Mouse (Mus musculus) right cerebral cortex, postnatal 36 days (tissue): Measurements from ENCODE around the gene Ints4.
"Not testable (repeated sequence)": the region's sequence is repeated elsewhere in the genome, so short reads cannot be mapped to it uniquely, and the experiment has no call there.

ENCODE experiments used
- DNase-seq, 2 experiments: peaks; one replicate each; pipeline ENCODE4 v3.0.0; 2022; ENCODE audit warnings: low spot score in 2 of 2, mixed read lengths in 1 of 2

Gene Ints4

GRCm38 (mm10) chr7:97480821-97481339 lies at the start of gene Ints4:
Gene Ints4, plus strand, starts transcription at chr7:97480956.
- peak; percentile 91 to 96 for DNase-seq

GRCm38 (mm10) chr7:97433517-97433916 lies 47.2 kb upstream of the Ints4 start:
- not testable (repeated sequence) for DNase-seq

GRCm38 (mm10) chr7:97434517-97434916 lies 46.2 kb upstream of the Ints4 start:
- no peak for DNase-seq

GRCm38 (mm10) chr7:97438986-97439385 lies 41.8 kb upstream of the Ints4 start:
- DNase-seq, result no peak

- peak; percentile 88 for DNase-seq
Observed at GRCm38 (mm10) chr7:97446171-97446925, 34.4 kb upstream of the Ints4 start.

GRCm38 (mm10) chr7:97447050-97447531 lies 33.7 kb upstream of the Ints4 start:
- peak; percentile 9 to 11 for DNase-seq

- not testable (repeated sequence) for DNase-seq
Observed at GRCm38 (mm10) chr7:97451023-97451422, 29.7 kb upstream of the Ints4 start, which contains the start of gene Kctd14. Gene Kctd14, plus strand, starts transcription at chr7:97451323.

GRCm38 (mm10) chr7:97452196-97452595 lies 28.6 kb upstream of the Ints4 start:
- DNase-seq, result no peak

- no peak for DNase-seq
Observed at GRCm38 (mm10) chr7:97453141-97453921, 27.4 kb upstream of the Ints4 start.

- DNase-seq, result no peak
Observed at GRCm38 (mm10) chr7:97454795-97455194, 26.0 kb upstream of the Ints4 start.

- DNase-seq, result no peak
Observed at GRCm38 (mm10) chr7:97455577-97455976, 25.2 kb upstream of the Ints4 start.

GRCm38 (mm10) chr7:97473001-97473400 lies 7.8 kb upstream of the Ints4 start:
- DNase-seq, result peak; percentile 13 to 14

GRCm38 (mm10) chr7:97479349-97479748 lies 1.4 kb upstream of the Ints4 start:
- no peak for DNase-seq

GRCm38 (mm10) chr7:97480290-97480689 lies 466 bp upstream of the Ints4 start:
- DNase-seq, result no peak

- DNase-seq, result no peak
Observed at GRCm38 (mm10) chr7:97483378-97483777, 2.6 kb downstream of the Ints4 start.

- DNase-seq, result no peak
Observed at GRCm38 (mm10) chr7:97491157-97491556, 10.4 kb downstream of the Ints4 start.

- no peak for DNase-seq
Observed at GRCm38 (mm10) chr7:97492420-97492819, 11.7 kb downstream of the Ints4 start.

GRCm38 (mm10) chr7:97495052-97495451 lies 14.3 kb downstream of the Ints4 start:
- DNase-seq, result no peak

GRCm38 (mm10) chr7:97500555-97501209 lies 19.9 kb downstream of the Ints4 start:
- DNase-seq, result no peak

GRCm38 (mm10) chr7:97514786-97515185 lies 34.0 kb downstream of the Ints4 start:
- no peak for DNase-seq

GRCm38 (mm10) chr7:97519935-97520334 lies 39.2 kb downstream of the Ints4 start:
- DNase-seq, result no peak

GRCm38 (mm10) chr7:97535531-97535930 lies 54.8 kb downstream of the Ints4 start:
- DNase-seq, result no peak
